Mouse (Mus musculus) lung, embryonic 15.5 days (tissue): ENCODE data around the gene Cpne4. TPM values are rescaled to one million over a fixed set of nuclear protein-coding genes. Genes with fewer than 3 reads are reported as not detected.

Experiments used
- ATAC-seq: fragments of 200-750 bp; cut with Nextera tagmentation; 2 replicates; pipeline ENCODE4 v1.8.0; 2017; ENCODE audit warnings: moderate number of reproducible peaks, borderline replicate concordance; ENCODE audit not compliant: low FRiP score, low TSS enrichment; ENCODE audit errors: extremely low read depth
- H3K27ac ChIP-seq: fragments of 300-500 bp; sonication (generic); 2 replicates; pipeline ENCODE4 v1.5.1; 2015; ENCODE audit warnings: moderate library complexity, mild to moderate bottlenecking, inconsistent platforms
- H3K27me3 ChIP-seq: fragments of 300-500 bp; sonication (generic); 2 replicates; pipeline ENCODE4 v1.6.1; 2015; ENCODE audit warnings: inconsistent platforms
- H3K36me3 ChIP-seq: fragments of 300-500 bp; sonication (generic); 2 replicates; pipeline ENCODE4 v1.6.1; 2015; ENCODE audit warnings: inconsistent platforms
- H3K4me1 ChIP-seq: fragments of 300-500 bp; sonication (generic); 2 replicates; pipeline ENCODE4 v1.6.1; 2015; ENCODE audit warnings: inconsistent platforms
- H3K4me2 ChIP-seq: fragments of 300-500 bp; sonication (generic); 2 replicates; pipeline ENCODE4 v1.6.1; 2015; ENCODE audit warnings: inconsistent platforms, mild to moderate bottlenecking, moderate library complexity
- H3K4me3 ChIP-seq: fragments of 300-500 bp; sonication (generic); 2 replicates; pipeline ENCODE4 v1.5.1; 2015; ENCODE audit warnings: mild to moderate bottlenecking, inconsistent platforms
- H3K9ac ChIP-seq: fragments of 300-500 bp; sonication (generic); 2 replicates; pipeline ENCODE4 v1.6.1; 2015; ENCODE audit warnings: inconsistent platforms
- H3K9me3 ChIP-seq: fragments of 300-500 bp; sonication (generic); 2 replicates; pipeline ENCODE4 v1.6.1; 2016; ENCODE audit warnings: inconsistent platforms
- WGBS: fragments of 180-500 bp; shearing (Covaris S2); methylation state at CpG from one replicate; pipeline ENCODE4 v1.1.7; 2015; 5-methylcytosine and 5-hydroxymethylcytosine counted together
- microRNA-seq: library from miRNA; unstranded; fragments of <30 nt; microRNA quantifications from one replicate; pipeline ENCODE4, GENCODE M21; 2016
- polyA plus RNA-seq: library from polyadenylated mRNA; unstranded; fragments of >200 nt; fragmentation: Nextera tagmentation; extraction: Ambion mirVana; gene quantifications from 2 replicates; pipeline ENCODE4 v1.2.1, GENCODE M21; 2015

Cpne4 gene
- polyA plus RNA-seq, 1 experiment from 2014 or later: 0.26 TPM

DNA sequence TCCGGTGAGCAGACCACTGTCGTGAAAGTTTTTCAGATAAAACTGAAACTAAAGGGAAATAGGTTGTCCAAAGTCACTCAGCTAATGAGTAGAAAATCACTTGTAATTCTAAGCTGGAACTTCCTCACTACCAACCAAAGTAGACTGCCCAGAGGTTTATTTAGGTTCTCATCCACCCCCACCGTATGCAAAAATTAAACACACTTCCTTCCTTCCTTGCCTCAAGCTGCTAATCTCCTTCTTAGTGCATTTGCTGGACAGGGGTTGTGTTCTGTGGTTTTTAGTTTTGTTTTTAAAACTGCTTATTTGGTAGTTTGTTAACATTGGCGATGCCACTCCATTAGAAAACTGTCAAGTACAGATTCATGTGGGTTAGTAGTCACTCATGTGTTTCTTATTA is 506.7 kb downstream of the Cpne4 start:
- Histone ChIP-seq H3K36me3 (peaks cover 33% of the 10 kb centered on the region), H3K4me3 (peak overlapping the region; percentile 100), H3K9ac (peak overlapping the region; percentile 100), H3K27ac (peak overlapping the region; percentile 76; the same call in 1 of the 2 replicates), H3K4me1 (peaks cover 7% of the 10 kb centered on the region), H3K9me3 (no peaks in the 10 kb centered on the region), H3K4me2 (peak overlapping the region; percentile 66), H3K27me3 (no peaks in the 10 kb centered on the region)
- ATAC-seq: no peak
- 35% methylated on average over 4 of the region's 4 CpGs for WGBS

DNA sequence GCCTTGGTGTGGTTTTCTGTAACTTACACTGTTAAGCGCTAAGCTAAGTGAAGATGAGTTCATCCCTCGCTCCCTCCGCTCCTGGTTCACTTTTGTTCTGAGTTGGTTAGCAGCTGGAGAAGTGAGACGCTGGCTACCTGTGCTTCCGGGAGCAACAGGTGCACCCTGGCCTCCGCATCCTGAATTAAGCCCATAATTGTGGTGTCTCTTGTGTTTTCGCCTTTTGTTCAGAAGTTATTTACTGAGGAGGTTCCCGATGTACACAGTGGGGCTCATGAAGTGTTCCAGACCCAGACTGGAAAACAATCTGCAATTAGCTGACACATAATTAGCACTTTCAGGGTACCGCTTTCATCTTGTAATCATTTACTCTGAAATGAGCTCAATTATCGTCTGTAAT is 522.0 kb downstream of the Cpne4 start:
- no peak overlapping the region for H3K9ac ChIP-seq
- no peak overlapping the region for H3K4me2 ChIP-seq
- no peaks in the 10 kb centered on the region for H3K9me3 ChIP-seq
- 93% methylated on average over 10 of the region's 10 CpGs for WGBS
- ATAC-seq: no peak
- H3K27me3 ChIP-seq: no peaks in the 10 kb centered on the region
- no peak overlapping the region for H3K4me3 ChIP-seq
- H3K36me3 ChIP-seq: peaks cover 54% of the 10 kb centered on the region
- no peaks in the 10 kb centered on the region for H3K4me1 ChIP-seq
- H3K27ac ChIP-seq: no peak overlapping the region

DNA sequence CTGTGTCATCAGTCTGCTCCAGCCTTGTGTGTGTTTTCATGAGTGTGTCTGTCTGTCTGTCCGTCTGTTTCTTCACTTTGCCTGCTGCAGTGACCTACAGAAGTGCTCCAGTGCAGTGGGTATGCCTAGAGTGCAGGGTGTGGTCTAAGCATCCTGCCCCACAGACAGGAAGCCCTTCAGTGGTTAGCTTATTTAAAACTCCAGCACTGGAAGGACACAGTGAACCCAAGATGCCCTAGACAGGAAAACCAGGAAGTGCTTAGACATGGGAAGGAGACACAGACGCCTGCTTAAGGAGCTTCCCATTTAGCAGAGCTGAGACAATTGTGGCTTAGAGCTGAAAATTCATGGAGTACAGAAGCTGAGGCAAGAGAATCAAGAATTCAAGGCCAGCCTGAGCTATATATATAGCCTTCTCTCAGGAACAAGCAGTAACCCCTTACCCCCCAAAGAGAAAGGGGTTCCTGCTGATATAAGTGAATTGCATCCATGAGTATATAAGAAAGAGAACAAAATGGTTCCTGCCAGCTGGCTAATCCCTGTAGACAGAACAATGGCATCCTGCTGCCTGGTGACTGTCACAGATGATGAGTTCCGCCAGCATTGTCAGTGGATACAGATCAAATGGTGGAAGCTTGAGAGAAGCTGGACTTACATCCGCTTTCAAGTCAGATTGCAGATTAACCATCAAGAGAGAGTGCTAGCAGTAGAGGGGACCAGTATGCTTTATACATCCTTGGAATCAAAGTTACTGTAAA is 526.1 kb downstream of the Cpne4 start:
- no peak overlapping the region for H3K4me3 ChIP-seq
- H3K4me2 ChIP-seq: no peak overlapping the region
- H3K4me1 ChIP-seq: no peaks in the 10 kb centered on the region
- H3K27me3 ChIP-seq: no peaks in the 10 kb centered on the region
- no peak overlapping the region for H3K9ac ChIP-seq
- WGBS: 75% methylated on average over 4 of the region's 4 CpGs
- H3K27ac ChIP-seq: no peak overlapping the region
- H3K9me3 ChIP-seq: no peaks in the 10 kb centered on the region
- H3K36me3 ChIP-seq: peaks cover 47% of the 10 kb centered on the region
- ATAC-seq: no peak

DNA sequence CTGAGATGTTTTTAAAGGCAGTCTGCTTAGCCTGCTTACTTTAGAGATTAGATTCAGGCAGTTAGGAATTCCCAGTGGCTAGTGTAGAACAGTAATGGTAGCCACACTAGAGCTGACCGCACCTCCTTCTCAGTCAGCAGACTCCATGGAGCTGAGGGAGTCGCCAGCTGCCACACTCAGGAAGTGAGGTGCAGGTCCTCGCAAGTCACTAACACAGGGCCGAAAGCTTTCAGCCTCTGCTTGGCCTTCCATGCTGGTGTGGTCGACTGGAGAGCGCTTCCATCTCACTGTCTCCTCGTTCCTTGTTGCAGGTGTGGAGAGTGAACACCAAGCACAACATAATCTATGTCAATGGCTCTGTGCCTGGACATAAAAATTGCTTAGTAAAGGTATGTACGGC is 527.8 kb downstream of the Cpne4 start:
- H3K9me3 ChIP-seq: no peaks in the 10 kb centered on the region
- ATAC-seq: no peak
- H3K27ac ChIP-seq: no peak overlapping the region
- H3K4me2 ChIP-seq: no peak overlapping the region
- H3K9ac ChIP-seq: no peak overlapping the region
- no peaks in the 10 kb centered on the region for H3K4me1 ChIP-seq
- WGBS: 86% methylated on average over 8 of the region's 8 CpGs
- no peaks in the 10 kb centered on the region for H3K27me3 ChIP-seq
- no peak overlapping the region for H3K4me3 ChIP-seq
- peaks cover 47% of the 10 kb centered on the region for H3K36me3 ChIP-seq

DNA sequence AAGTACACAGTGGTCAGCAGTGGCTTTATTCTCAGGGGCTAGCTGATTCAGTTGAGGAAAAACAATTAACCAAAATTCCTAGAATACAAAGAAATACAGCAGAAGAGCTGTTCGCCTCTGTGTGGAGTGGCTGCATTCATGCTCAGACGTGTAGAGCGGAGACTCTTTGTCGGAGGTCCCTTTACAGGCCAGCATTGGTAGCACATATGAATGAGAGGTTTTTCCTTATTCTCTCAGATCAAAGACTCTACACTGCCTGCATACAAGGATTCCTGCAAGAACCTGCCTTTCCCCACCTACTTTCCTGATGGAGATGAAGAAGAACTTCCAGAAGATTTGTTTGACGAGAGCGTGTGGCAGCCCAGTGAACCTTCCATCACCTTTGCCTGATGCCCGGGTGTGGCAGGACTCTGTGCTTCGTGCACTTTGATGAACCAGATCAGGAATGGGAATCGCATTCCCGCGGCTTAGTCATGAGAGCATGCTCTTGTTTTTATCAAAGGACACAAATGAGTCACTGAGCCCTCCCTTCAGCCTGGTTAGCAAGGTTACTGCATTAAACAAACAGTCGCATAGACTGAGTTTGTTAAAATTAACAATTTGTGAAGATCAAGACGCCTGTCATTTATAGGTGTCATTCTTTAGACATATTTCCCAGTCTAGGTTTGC is 529.8 kb downstream of the Cpne4 start:
- H3K4me3 ChIP-seq: no peak overlapping the region
- H3K36me3 ChIP-seq: peaks cover 34% of the 10 kb centered on the region
- ATAC-seq: no peak
- no peak overlapping the region for H3K27ac ChIP-seq
- no peaks in the 10 kb centered on the region for H3K4me1 ChIP-seq
- no peaks in the 10 kb centered on the region for H3K9me3 ChIP-seq
- H3K27me3 ChIP-seq: no peaks in the 10 kb centered on the region
- no peak overlapping the region for H3K4me2 ChIP-seq
- H3K9ac ChIP-seq: no peak overlapping the region
- 87% methylated on average over 13 of the region's 13 CpGs for WGBS

DNA sequence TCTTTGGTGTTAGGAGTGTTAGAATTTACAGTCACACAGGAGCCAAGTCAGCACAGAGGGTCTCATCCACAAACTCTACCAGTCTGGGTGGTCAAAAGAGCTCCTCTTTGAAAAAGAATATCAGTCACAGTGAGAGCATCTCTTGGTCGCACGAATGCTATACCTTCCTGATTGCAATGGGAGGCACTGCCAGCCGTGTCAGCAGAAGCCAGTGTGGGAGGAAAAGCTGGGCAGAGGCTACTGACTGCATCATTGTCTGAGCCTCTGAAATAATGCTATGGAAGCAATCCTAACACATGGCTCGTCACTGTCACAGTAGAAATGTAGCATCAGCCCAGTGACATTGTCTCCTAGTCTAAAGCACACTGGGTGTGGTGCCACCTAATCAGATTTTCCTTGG is 531.4 kb downstream of the Cpne4 start:
- no peak for ATAC-seq
- Histone ChIP-seq H3K4me3 (no peak overlapping the region), H3K4me1 (no peaks in the 10 kb centered on the region), H3K36me3 (peaks cover 23% of the 10 kb centered on the region; the same call in 1 of the 2 replicates), H3K27ac (no peak overlapping the region), H3K27me3 (no peaks in the 10 kb centered on the region), H3K9me3 (no peaks in the 10 kb centered on the region), H3K4me2 (no peak overlapping the region), H3K9ac (no peak overlapping the region)
- 81% methylated on average over 4 of the region's 4 CpGs for WGBS

DNA sequence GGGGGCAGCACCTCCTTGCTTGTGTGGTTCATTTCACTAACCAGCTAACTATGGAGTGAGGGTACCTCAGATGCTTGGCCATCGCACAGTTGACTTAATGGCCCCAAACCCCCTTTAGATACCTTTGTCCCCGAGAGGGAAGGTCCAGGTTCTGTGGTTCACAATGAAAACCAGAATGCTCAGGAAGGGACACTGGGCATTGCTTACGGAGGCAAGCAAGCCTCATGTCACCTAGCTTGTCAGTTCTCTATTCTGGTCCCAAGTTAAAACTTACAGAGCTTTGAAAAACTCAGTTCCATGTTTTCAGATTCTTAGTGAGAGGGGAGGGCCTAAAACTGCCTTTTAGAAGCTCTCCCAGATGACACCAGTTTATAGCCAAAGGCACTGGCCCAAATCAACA is 533.2 kb downstream of the Cpne4 start:
- H3K9me3 ChIP-seq: no peaks in the 10 kb centered on the region
- peaks cover 9% of the 10 kb centered on the region; the same call in 1 of the 2 replicates for H3K36me3 ChIP-seq
- no peak for ATAC-seq
- H3K4me3 ChIP-seq: no peak overlapping the region
- WGBS: 90% methylated on average over 3 of the region's 3 CpGs
- no peaks in the 10 kb centered on the region for H3K4me1 ChIP-seq
- H3K27me3 ChIP-seq: no peaks in the 10 kb centered on the region
- no peak overlapping the region for H3K9ac ChIP-seq
- no peak overlapping the region for H3K4me2 ChIP-seq
- no peak overlapping the region for H3K27ac ChIP-seq

Small RNA genes lying within 50 kb of the gene (microRNA-seq; reads per million reads assigned to microRNA genes)
- gene Gm23391: not detected

Other genes with a start within 250 kb of the Cpne4 start
- 0.42 and 0.64 TPM in 2 replicates for gene Acpp, start 209.5 kb upstream of the Cpne4 start, polyA plus RNA-seq